Mouse (Mus musculus) stomach, postnatal 0 days (tissue): ENCODE results near the gene Bcl2l11.

Source experiments
- CTCF ChIP-seq: IDR thresholded peaks from 2 replicates; pipeline ENCODE4 v1.5.1; 2016; ENCODE audit warnings: antibody characterized with exemption, low read depth, mild to moderate bottlenecking, moderate library complexity
- EP300 ChIP-seq: optimal IDR thresholded peaks from 2 replicates; pipeline ENCODE3; 2016; ENCODE audit warnings: antibody characterized with exemption

DNA sequence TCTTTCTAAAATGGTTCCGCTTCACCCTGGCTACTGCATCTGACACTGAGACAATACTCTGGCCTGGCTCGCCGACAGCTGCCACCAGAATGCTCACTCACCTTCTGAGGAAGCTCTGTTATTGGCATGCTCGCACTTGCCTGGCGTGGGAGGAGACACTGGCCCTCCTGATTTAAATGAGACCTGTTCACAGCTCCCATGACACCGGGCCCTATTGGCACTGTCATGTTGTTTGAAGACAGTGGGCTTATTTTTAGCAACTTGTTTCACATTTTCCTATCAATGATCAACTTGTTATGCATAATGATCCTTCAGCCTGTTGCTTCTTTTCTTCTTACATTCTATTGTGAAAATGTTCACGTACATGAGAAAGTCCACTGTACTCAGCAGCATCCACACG, 37.3 kb downstream of the Bcl2l11 start:
- TF ChIP-seq CTCF (no peak), EP300 (no peak)
